Mouse (Mus musculus) cerebellum, adult 9-11 months (tissue): ENCODE data around the gene Plekhd1.

Source experiments
- DNase-seq: peaks from one replicate; pipeline ENCODE4 v3.0.0; 2022

Gene Plekhd1

GRCm38 (mm10) chr12:80701332-80701731 lies 8.9 kb downstream of the Plekhd1 start:
- no peak for DNase-seq

- DNase-seq = no peak
These were observed 14.0 kb downstream of the Plekhd1 start for GRCm38 (mm10) chr12:80706208-80706914.

DNA sequence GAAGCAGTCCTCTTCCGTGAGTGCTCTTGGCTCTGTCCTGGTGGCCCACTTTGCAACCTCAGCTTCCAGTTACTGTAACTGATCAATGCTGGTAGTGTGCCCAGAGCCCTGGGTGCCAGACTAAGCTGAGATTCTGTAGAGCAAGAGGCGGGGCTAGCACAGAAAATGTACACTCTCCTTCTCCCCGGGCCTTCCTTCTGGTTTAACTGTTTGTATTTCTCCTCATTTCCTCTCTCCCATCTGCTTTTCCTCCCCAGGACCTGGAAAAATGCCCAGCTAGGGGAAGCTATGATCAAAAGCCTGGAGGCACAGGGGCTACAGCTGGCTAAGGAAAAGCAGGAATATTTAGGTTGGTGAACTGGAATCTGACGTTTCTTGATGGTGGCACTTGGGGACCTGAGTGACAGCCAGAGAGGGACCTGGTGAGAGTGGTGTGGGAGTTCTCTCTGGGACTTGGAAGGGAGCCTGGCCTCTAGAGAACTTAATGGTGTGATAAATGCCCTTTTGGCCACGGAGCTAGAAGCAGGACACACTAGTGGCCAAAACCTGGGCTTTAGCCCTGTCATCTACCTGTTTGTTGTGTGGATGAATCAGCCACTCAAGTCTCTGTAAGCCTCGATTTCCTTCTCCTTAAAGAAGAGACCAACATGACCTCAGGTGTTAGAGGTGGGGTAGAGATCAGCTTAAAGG lies 14.7 kb downstream of the Plekhd1 start:
- peak; percentile 68 for DNase-seq

DNA sequence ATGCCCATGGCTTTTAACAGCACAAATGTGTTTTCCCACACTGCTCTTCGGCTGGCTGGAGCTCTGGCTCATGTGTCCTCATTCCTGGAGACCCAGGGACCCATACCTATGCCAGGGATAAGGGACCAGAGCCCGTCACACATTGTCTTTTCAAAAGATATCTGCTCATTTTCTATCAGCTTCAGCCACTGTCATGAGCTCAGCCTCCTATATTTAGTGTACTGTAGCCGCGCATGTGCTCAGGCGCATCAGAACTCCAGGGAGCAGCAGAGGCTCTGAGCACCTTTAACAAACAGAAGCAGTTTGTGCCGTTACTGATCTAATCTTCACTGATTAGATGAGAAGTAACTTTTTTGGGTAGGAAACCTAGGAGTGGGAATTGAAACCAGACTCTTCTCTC lies 23.5 kb downstream of the Plekhd1 start:
- no peak for DNase-seq

DNA sequence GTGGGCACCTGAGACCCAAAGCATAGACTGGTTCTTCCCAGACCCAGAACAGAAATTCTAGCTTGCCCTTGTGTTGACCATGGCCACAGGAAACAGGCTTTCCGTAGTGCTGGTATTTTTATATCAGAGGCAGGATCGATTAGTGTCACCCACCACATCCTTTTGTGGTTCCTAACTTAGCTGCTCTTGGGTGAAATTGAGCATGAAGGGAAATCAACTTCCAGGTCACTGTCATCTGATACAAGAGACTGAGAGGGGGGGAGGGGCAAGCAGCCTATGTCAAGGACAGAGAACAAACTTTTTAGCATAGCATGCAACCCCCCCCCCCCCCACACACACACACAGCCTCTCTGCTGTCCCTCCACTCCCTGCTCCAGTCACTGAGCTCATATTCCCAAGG lies 26.8 kb downstream of the Plekhd1 start:
- DNase-seq = no peak

GRCm38 (mm10) chr12:80720507-80720906 lies 28.1 kb downstream of the Plekhd1 start:
- DNase-seq = no peak

DNA sequence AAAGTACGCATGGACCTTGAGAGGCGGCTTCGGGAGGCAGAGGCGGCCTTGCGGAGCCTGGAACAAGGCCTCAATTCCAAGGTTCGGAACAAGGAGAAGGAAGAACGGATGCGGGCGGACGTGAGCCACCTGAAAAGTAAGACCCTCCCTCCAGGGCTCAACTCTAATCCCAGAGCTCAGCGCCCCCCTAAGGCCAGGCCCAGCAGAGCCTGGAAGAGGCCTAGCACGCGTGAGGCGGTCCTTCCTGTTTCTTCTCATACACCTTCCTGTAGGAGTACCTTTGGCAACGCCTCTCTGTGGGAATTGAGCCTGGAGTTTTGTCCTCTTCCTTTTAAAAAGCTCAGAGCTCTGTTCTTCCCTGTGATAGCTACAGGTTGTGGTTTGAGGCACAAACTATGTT lies 29.1 kb downstream of the Plekhd1 start:
- no peak for DNase-seq

GRCm38 (mm10) chr12:80724853-80725559 lies 32.6 kb downstream of the Plekhd1 start:
- peak; percentile 67 for DNase-seq

- no peak for DNase-seq
These were observed 35.8 kb downstream of the Plekhd1 start for GRCm38 (mm10) chr12:80728207-80728606.

DNA sequence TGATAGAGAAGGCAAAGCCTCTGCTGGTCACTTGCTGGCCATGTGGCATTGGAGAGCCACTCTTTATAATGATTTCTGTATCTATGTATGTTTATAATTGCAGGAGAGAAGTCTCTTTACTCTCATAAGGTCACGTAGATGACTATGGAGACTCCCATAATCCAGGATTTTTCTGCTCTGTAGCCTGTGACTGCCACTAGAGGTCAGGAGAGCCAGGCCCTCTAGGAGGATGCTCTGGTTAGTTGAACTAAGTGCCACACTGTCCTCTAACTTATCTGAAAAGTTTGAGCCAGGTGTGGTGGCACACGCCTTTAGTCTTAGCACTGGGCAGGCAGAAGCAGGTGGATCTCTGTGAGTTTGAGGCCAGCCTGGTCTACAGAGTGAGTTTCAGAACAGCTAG lies 36.4 kb downstream of the Plekhd1 start:
- no peak for DNase-seq

GRCm38 (mm10) chr12:80729758-80730530 lies 37.6 kb downstream of the Plekhd1 start:
- DNase-seq = no peak

GRCm38 (mm10) chr12:80730567-80730966 lies 38.2 kb downstream of the Plekhd1 start:
- peak; percentile 73 for DNase-seq

- DNase-seq = no peak
These were observed 42.4 kb downstream of the Plekhd1 start for GRCm38 (mm10) chr12:80734526-80735470.

DNA sequence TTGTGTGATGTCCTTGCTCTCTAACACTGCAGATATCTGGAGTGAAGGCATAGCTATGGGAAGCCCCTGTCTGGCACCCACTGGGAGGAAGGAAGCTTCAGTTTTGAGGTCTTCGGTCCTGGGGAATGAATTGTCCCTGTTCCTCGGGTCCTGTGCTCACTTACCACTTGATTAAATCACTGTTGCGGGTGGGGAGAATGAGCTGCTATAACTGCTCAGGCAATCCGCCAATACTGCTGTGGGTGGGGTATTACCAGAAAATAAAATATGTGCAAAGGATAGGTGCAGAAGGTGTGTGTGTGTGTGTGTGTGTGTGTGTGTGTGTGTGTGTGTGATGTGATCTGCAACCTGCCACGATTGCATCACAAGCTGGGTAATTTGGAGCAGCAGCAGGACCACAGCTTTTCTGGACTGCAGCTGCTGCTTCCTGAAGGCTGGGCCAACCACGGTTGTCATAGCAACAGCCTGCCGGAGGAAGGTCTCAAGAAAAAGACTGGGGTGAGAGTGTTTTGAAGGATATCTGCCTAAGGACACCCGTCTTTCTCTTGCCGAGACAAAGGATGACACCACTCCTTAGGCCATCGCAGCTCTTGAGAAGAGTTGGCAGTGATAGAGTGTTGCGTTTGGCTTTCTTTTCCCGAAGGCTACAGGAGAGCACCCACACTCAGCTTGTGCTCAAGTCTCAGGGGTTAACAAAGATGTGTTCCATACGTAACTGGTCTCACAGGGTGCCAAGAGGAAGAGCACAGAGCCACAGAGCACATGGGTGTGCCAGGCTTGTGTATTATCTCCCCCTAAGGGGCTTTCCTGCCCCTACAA lies 44.3 kb downstream of the Plekhd1 start:
- peak; percentile 45 for DNase-seq

DNA sequence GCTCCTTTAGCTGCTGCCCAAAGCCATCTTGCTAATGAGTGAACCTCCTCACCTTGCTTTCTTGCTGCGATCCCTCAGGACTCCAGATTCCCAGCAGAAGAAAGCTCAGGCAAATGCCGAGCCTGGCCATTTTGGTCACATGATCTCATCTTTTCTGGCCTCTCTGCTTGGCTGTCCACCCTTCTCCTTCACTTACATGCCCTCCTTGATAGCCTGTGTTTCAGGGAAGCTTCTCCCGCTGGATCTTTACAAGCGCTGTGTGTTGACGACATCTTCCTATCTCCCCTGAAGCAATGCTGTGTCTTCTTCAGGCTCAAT lies 44.9 kb downstream of the Plekhd1 start:
- DNase-seq = no peak

GRCm38 (mm10) chr12:80739482-80739881 lies 47.1 kb downstream of the Plekhd1 start:
- peak; percentile 23 for DNase-seq

GRCm38 (mm10) chr12:80744614-80745013 lies 52.2 kb downstream of the Plekhd1 start:
- DNase-seq = no peak

DNA sequence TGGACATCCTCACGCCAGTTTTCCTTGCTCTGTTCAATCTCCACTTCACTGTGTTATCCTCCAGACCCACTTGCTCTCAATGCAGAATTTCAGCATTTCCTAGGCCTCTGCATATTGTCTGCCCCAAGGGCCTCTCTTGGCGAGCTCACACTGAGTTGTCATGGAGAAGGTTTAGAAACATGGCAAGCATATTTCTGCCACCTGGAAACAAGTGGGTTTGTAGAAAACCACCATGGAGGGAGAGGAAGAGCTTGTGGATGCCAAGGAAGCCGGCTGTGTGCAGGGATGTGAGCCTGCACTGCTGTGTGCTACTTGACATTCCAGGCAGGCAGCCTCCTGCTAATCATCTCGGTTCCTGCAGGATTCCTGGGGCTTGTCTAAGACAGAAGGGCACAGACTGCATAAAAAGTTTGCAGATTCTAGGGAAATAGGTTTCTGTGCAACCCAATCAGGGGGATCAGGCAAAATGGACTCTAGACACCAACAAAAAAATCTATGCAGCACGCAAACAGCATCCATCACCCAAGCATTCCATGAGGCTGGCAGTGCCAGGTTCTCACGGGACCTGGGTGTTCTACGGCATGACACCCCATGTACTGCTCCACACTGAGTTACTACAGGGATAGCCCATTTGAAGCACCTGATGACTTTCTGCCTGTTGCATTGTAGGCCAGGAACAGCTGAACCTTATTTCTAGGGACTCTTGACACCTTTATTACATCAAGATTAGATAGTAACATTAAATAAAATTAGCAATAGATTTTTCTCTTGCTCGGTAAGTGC lies 53.8 kb downstream of the Plekhd1 start:
- no peak for DNase-seq

GRCm38 (mm10) chr12:80751556-80751955 lies 59.2 kb downstream of the Plekhd1 start:
- DNase-seq = no peak
